Mouse (Mus musculus) stomach, postnatal 0 days (tissue): ENCODE results near the gene Ankrd23.

ENCODE experiments used
- CTCF ChIP-seq: IDR thresholded peaks from 2 replicates; pipeline ENCODE4 v1.5.1; 2016; ENCODE audit warnings: antibody characterized with exemption, low read depth, mild to moderate bottlenecking, moderate library complexity
- EP300 ChIP-seq: optimal IDR thresholded peaks from 2 replicates; pipeline ENCODE3; 2016; ENCODE audit warnings: antibody characterized with exemption

DNA sequence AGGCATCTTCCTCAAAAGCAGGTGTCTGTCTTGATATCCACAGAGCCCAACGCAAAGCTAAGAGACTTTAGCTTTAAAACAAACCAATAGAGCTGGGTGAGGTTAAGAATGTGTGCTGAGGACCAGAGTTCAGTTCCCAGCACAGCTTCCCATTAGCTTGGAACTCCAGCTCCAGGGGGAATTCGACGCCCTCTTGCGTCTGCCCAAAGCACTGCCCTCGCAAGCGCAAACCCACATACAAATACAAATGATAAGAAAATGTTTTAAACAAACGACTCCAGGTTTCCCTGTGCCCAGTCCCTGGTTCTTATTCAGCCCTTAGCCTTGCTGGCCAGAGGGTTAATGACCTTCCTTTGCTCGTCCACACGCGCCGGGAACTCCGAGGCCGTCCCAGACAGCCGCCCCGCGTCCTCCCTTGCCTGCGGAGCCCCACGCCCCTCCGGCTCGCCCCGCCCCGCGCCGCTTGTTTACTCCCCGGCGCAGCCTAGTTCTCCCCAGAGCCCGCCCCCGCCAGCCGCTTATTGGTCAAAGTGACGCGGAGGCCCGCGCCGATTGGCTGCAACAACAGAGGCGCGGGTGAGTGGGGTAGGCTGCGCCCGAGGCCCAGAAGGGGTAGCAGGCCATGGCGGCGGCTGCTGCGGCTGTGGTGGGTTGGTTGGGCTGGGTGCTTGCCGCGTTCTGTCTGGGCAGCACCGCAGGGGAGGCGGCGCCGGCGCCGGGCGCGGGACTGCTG lies 25.2 kb downstream of the Ankrd23 start, which contains the start of gene Cnnm3:
- TF ChIP-seq CTCF (peak; percentile 65), EP300 (peak; percentile 94)
